ENCODE assay signal across 10 mouse cellular contexts in genomic region chr1:52166652-52167220, GRCm38 (mm10). TPM values are rescaled to one million over a fixed set of nuclear protein-coding genes. Genes with fewer than 3 reads are reported as not detected.
A peak's percentile ranks its signal among the peaks of the same experiment; 100 is the strongest.
DNase-seq lines count a peak whose midpoint lies in the region; ATAC-seq and TF ChIP-seq lines count a peak whose summit lies in the region.
"Had no signal": no experiment of that assay in that cellular context is flagged by ENCODE, and none has a peak within 500 bp of the region (broad histone marks: within the 10 kb centered on the region; RNA-seq: fewer than 3 reads in every experiment).

No protein-coding gene starts in this region.

- H3K9me3 ChIP-seq in neural tube, embryonic 15.5 days (replicated peaks) = no peaks in the 10 kb centered on the region
- H3K9me3 ChIP-seq in midbrain, embryonic 13.5 days = no peaks in the 10 kb centered on the region
- H3K9me3 ChIP-seq: liver, embryonic 15.5 days had no signal

- H3K4me1 ChIP-seq in neural tube, embryonic 15.5 days = no peaks in the 10 kb centered on the region
- H3K4me1 ChIP-seq in midbrain, embryonic 13.5 days (replicated peaks) = no peaks in the 10 kb centered on the region

- intact Hi-C loops in gastrocnemius, adult 2 months (cut with DNase I) = no loop called here

- WGBS in neural tube, embryonic 15.5 days = 79% methylated on average over 14 of the region's 14 CpGs
- 75% methylated on average over 14 of the region's 14 CpGs for WGBS in midbrain, embryonic 13.5 days

- peaks cover 7% of the 10 kb centered on the region; the same call in 1 of the 2 replicates for H3K36me3 ChIP-seq in neural tube, embryonic 15.5 days
- no peaks in the 10 kb centered on the region for H3K36me3 ChIP-seq in midbrain, embryonic 13.5 days

- no peak for DNase-seq in gastrocnemius, adult 2 months
- no peak for DNase-seq in gastrocnemius, adult 8-10 months (ENCODE audit: low spot score in 2 of 2)
- DNase-seq in neural tube, embryonic 10.5 days (ENCODE audit: extremely low spot score, low spot score) = no peak
- DNase-seq in thymus, postnatal 0 days (ENCODE audit: low spot score) = no peak
- DNase-seq: gastrocnemius, postnatal 25 days had no signal

- no peak for TF ChIP-seq CTCF in gastrocnemius, adult 2 months (IDR thresholded peaks at IDR 0.05)

- peak overlapping the region; percentile 54 for H3K4me3 ChIP-seq in gastrocnemius, adult 2 months
- H3K4me3 ChIP-seq in neural tube, embryonic 15.5 days (replicated peaks) = no peak overlapping the region
- no peak overlapping the region for H3K4me3 ChIP-seq in midbrain, embryonic 13.5 days (replicated peaks)
- H3K4me3 ChIP-seq: liver, embryonic 15.5 days had no signal

- H3K4me2 ChIP-seq in neural tube, embryonic 15.5 days = no peak overlapping the region
- H3K4me2 ChIP-seq in midbrain, embryonic 13.5 days (replicated peaks) = no peak overlapping the region
- H3K4me2 ChIP-seq: liver, embryonic 15.5 days had no signal

- no peak overlapping the region for H3K9ac ChIP-seq in neural tube, embryonic 15.5 days (replicated peaks)
- no peak overlapping the region for H3K9ac ChIP-seq in midbrain, embryonic 13.5 days (replicated peaks)
- H3K9ac ChIP-seq: liver, embryonic 15.5 days had no signal

- ATAC-seq in neural tube, embryonic 15.5 days (ENCODE audit: low FRiP score) = no peak
- peak; percentile 21 for ATAC-seq in inflammation-experienced regulatory T-cells, adult 6 months
- no peak for ATAC-seq in erythroblast, adult 5-6 weeks (replicated peaks; ENCODE audit: low FRiP score, poor library complexity, severe bottlenecking)
- no peak; the same call in 1 of the 2 replicates for ATAC-seq in midbrain, embryonic 13.5 days

- H3K27me3 ChIP-seq in neural tube, embryonic 15.5 days (replicated peaks) = no peaks in the 10 kb centered on the region
- no peaks in the 10 kb centered on the region for H3K27me3 ChIP-seq in midbrain, embryonic 13.5 days
- H3K27me3 ChIP-seq: liver, embryonic 15.5 days had no signal

- H3K27ac ChIP-seq in gastrocnemius, adult 2 months = peak overlapping the region; percentile 61
- 0 out of 2 replicates have a peak overlapping the region, but pooled peaks have one; percentile 39 for H3K27ac ChIP-seq in neural tube, embryonic 15.5 days (replicated peaks)
- H3K27ac ChIP-seq in midbrain, embryonic 13.5 days = no peak overlapping the region
- H3K27ac ChIP-seq: liver, embryonic 15.5 days had no signal

RNA-seq across cellular contexts. Expression of gene Stat1, which starts 47.5 kb away (rescaled TPM):
- 10 to 100 TPM in 1 of 2 experiments, 1 to 10 TPM in 1; 9.2 to 16.4 TPM for total RNA-seq in gastrocnemius, adult 2 months (2021)
- 10 to 100 TPM; 10.5 to 13.0 (median 11.3) TPM for total RNA-seq in gastrocnemius, adult 8-10 months (2022)
- 16.6 and 49.0 TPM in 2 replicates for polyA plus RNA-seq in neural tube, embryonic 15.5 days (2015; fragmentation: Nextera tagmentation; extraction: Ambion mirVana)
- 1,000 to 10,000 TPM in 2 of 3 experiments, 100 to 1,000 TPM in 1; 639 to 1,069 (median 1,003) TPM for polyA plus RNA-seq in inflammation-experienced regulatory T-cells, adult 6 months (2017; shearing (Covaris generic))
- polyA plus RNA-seq in thymus, postnatal 0 days (2015; fragmentation: Nextera tagmentation; extraction: Ambion mirVana) = 212 and 220 TPM in 2 replicates
- total RNA-seq in erythroblast, adult 5-6 weeks (2015; ENCODE audit: low replicate concordance) = 75.7 and 84.2 TPM in 2 replicates
- 89.5 and 98.0 TPM in 2 replicates for total RNA-seq in erythroblast, adult 5-6 weeks (2017; ENCODE audit: low replicate concordance)
- 12.0 and 13.5 TPM in 2 replicates for polyA plus RNA-seq in midbrain, embryonic 13.5 days (2015; fragmentation: Nextera tagmentation; extraction: Ambion mirVana)
